Mouse (Mus musculus): ENCODE measurements at regions not wholly inside any gene's neighbourhood (a gene's known extent, or its start where the extent isn't known, plus 50 kb on each side); places are given as distances from the start of the nearest gene placed in this dataset.

DNA sequence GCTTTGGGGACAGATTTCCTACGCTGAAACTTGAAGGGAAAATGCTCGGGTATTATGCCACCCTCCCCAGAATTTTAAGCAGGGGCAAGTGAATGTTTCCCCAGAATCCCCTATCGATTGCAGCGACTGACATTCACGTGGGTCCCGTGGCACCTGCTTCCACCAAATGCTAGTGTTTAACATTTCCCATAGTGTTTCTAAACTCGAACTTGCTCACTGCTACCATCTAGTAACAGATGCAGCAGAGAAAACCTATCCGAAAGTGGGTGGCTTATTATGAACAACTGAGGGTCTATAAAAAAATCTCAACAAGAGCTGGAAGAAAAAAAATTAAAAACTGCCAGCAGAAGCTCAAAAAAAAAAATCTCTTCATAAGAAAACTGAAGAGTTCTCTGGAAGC lies 284.2 kb downstream of the Rnf144a start:
- TF ChIP-seq CTCF (IDR thresholded peaks at IDR 0.05; ENCODE audit: borderline replicate concordance, insufficient read depth, low read depth, low read length) (no peak), POLR2A (IDR thresholded peaks at IDR 0.05; ENCODE audit: borderline replicate concordance, insufficient read depth, low read length) (no peak)
